23 mouse cellular contexts compared by ENCODE assay signal in genomic region chr14:77829673-77830072, GRCm38 (mm10).
"Had no signal": no experiment of that assay in that cellular context is flagged by ENCODE, and none has a peak within 500 bp of the region (broad histone marks: within the 10 kb centered on the region; RNA-seq: fewer than 3 reads in every experiment).

No protein-coding gene starts in this region.

- H3K27me3 ChIP-seq: limb, embryonic 13.5 days; midbrain, embryonic 12.5 days; midbrain, embryonic 15.5 days; neural tube, embryonic 12.5 days; neural tube, embryonic 15.5 days had no signal

- H3K4me2 ChIP-seq: limb, embryonic 13.5 days; lung, embryonic 14.5 days; midbrain, embryonic 12.5 days; midbrain, embryonic 15.5 days; neural tube, embryonic 12.5 days; neural tube, embryonic 15.5 days had no signal

- DNase-seq: layer of hippocampus, adult 9-11 months; liver; liver, postnatal 0 days; lung, embryonic 14.5 days; right cerebral cortex, adult 18-20 months; right cerebral cortex, postnatal 14 days; right cerebral cortex, postnatal 4 days; thymus, adult 2 months; thymus, postnatal 14 days; thymus, postnatal 4 days had no signal

- H3K27ac ChIP-seq: layer of hippocampus, adult 2 months; limb, embryonic 10.5 days; limb, embryonic 13.5 days; liver, embryonic 14.5 days; macrophage; midbrain, embryonic 12.5 days; midbrain, embryonic 15.5 days; neural tube, embryonic 12.5 days; neural tube, embryonic 15.5 days; stomach, postnatal 0 days had no signal

- H3K9me3 ChIP-seq: limb, embryonic 10.5 days; limb, embryonic 13.5 days; midbrain, embryonic 12.5 days; midbrain, embryonic 15.5 days; neural tube, embryonic 12.5 days; neural tube, embryonic 15.5 days had no signal

- H3K9ac ChIP-seq: limb, embryonic 13.5 days; liver, embryonic 14.5 days; liver, postnatal 0 days; lung, embryonic 14.5 days; midbrain, embryonic 12.5 days; midbrain, embryonic 15.5 days; neural tube, embryonic 12.5 days; neural tube, embryonic 15.5 days had no signal

- H3K36me3 ChIP-seq: limb, embryonic 13.5 days; midbrain, embryonic 12.5 days; midbrain, embryonic 15.5 days; neural tube, embryonic 12.5 days; neural tube, embryonic 15.5 days had no signal

- H3K4me1 ChIP-seq: limb, embryonic 10.5 days; midbrain, embryonic 12.5 days; midbrain, embryonic 15.5 days; neural tube, embryonic 12.5 days; neural tube, embryonic 15.5 days had no signal

- H3K4me3 ChIP-seq: layer of hippocampus, adult 2 months; limb, embryonic 10.5 days; limb, embryonic 13.5 days; midbrain, embryonic 12.5 days; midbrain, embryonic 15.5 days; neural tube, embryonic 12.5 days; neural tube, embryonic 15.5 days had no signal

- ATAC-seq: inflammation-experienced regulatory T-cells, adult 6 months; intestine, embryonic 16.5 days; liver, postnatal 0 days; lung, postnatal 0 days; midbrain, embryonic 15.5 days had no signal
